Mouse (Mus musculus) fibroblast of lung, adult 2 months (primary cell): ENCODE measurements at regions not wholly inside any gene's neighbourhood (a gene's known extent, or its start where the extent isn't known, plus 50 kb on each side); places are given as distances from the start of the nearest gene placed in this dataset.

ENCODE experiments used
- DNase-seq: peaks from one replicate; pipeline ENCODE4 v3.0.0-alpha.2; 2011; ENCODE audit warnings: low read depth

- DNase-seq = peak; percentile 18
These were observed 158.1 kb upstream of the Rreb1 start for GRCm38 (mm10) chr13:37619841-37620725.

- no peak for DNase-seq
These were observed 156.7 kb upstream of the Rreb1 start for GRCm38 (mm10) chr13:37621319-37622050.

GRCm38 (mm10) chr13:37622366-37623088 lies 155.7 kb upstream of the Rreb1 start:
- peak; percentile 43 for DNase-seq

- no peak for DNase-seq
These were observed 153.5 kb upstream of the Rreb1 start for GRCm38 (mm10) chr13:37624741-37625140.

GRCm38 (mm10) chr13:37625532-37626235 lies 152.5 kb upstream of the Rreb1 start:
- no peak for DNase-seq

DNA sequence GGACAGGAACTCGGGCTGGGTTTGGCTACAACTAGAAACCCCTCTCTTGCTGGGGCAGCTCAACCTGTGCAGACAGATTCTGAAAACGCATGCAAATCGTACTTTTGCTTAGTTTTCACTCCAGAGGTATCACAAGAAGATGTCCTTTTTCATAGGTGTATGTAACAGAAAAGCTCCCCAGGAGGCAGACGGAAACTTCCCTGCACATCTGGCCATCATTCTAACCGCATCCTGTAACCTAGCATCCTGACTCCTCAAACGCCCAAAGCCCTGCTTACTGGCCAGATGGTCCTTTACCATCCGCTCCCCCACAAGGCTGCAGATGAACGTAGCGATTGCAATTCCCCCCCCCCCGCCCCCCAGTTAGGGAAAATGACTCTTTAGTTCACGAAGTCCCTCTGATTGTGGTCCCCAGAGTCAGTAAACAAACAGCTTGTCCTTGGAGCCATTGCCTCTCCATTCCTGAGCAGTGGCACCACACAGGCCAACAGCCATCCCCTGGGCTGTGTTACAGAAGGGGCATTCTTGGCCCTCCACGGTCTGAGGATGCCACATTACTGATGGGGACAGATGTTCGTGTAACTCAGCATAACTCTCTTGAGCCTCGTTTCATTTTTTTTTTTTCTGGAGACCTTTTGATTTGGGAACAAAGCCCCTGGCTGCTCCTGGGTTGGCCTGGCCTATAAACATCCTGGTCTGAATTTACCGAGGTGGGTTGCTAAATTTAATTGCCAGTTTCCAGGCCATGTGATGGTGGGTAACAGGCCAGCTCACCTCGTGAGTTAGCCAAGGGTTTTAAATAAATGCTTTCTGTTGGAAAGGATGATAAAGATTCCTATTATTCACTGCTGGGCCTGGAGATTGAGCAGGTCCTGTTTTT lies 149.6 kb upstream of the Rreb1 start:
- no peak for DNase-seq

GRCm38 (mm10) chr13:37629271-37629899 lies 148.8 kb upstream of the Rreb1 start:
- peak; percentile 70 for DNase-seq

DNA sequence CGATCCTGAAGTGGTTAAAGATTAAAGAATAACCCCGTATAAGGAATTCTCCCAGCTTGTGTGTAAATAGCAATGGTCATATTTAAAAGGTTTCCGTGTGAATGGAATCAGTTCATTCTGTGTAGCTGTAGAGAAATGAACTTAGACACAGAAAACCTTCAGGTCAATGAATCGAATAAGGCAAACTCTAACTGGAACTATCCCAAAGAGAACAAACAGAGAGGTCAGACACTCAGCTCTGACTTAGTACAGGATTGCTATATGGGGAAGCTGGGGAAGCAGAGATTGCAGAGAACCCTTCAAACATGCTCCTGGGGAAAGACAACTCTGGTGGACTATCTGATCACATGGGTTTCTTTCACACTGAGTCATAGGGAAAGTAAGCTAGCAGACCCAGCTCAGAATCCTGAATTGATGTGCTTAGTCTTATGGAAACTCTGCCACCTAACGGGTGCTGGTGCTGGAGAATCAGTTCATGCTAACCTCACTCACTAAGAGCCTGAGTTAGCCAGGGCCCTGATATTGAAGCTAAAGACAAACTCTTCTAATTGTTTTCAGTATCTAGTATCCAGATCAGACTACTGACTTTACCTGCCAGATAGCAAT lies 145.3 kb upstream of the Rreb1 start:
- no peak for DNase-seq

DNA sequence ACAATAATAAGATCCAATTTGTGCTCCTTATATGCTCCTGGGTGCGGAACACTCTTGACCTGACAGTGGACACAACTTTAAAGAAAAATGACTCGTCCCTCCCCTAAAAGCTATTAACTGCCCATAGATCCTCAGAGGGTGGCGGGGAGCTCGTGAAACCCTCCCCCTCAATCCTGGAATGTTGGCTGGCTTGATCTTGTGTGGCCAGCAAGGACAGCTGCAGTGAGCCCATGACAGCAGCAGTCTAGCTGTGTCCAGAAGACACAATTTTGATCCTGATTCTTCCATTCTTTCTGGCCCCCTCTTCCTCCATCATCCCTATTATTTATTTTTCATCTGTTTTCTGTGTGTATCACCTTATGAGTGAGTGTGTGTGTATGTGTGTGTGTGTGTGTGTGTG lies 141.8 kb upstream of the Rreb1 start:
- no peak for DNase-seq

- no peak for DNase-seq
These were observed 141.0 kb upstream of the Rreb1 start for GRCm38 (mm10) chr13:37637151-37637550.

- DNase-seq = no peak
These were observed 140.1 kb upstream of the Rreb1 start for GRCm38 (mm10) chr13:37638071-37638511.

DNA sequence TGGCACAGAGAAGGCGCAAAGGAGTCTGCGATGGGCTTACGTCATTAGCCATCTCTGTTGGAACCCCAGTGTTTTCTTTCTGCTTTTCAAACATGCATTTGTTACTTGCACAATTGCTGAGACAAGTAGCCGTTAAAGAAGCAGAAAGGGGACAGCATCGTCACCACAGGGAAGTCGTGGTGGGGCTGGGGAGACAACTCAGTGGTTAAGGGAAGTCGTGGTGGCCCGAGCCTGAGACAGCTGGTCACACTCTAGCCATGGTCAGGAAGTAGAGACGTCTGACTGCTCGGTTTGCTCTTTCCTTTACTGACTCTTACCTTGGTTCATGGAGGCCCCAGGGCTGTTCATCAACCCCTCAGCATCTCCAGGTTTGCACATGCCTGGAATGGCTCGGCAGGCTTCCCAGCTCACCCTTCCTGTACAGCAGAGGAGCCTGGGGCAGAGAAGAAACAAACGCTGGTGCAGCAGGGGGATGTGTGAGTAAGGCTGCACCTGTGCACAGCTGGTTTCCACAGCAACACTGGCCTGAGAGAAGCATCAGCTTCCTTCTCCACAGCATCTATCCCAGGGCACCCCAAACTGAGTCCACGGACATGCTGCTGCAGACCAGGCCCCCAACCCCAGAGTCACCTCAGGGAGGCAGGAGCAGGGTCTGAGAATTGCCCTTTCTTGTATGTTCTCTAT lies 135.6 kb upstream of the Rreb1 start:
- no peak for DNase-seq

DNA sequence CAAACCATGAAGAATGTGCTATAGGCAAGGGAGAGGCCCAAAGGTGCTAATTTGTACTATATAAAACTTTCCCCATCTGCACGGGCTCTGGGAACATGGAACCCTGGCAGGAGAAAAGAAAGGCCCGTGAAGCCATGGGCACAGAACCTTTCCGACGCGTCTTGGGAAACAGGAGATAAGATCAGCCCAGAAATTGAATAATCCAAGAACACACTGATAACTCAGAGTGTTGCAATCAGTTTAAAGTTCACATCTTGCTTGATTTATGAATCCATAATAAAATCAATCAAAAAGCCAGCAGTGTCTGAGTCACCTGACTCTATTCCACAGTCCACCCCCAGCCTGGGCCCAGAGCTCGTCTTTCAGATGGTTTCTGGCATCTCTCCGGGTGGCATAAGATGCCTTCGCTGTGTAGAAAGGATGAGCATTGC lies 133.4 kb upstream of the Rreb1 start:
- peak; percentile 18 for DNase-seq

- no peak for DNase-seq
These were observed 128.6 kb upstream of the Rreb1 start for GRCm38 (mm10) chr13:37649467-37650080.

GRCm38 (mm10) chr13:37651221-37651946 lies 126.8 kb upstream of the Rreb1 start:
- DNase-seq = no peak

GRCm38 (mm10) chr13:37654651-37655050 lies 123.5 kb upstream of the Rreb1 start:
- no peak for DNase-seq

GRCm38 (mm10) chr13:37657248-37657647 lies 121.0 kb upstream of the Rreb1 start:
- DNase-seq = no peak

DNA sequence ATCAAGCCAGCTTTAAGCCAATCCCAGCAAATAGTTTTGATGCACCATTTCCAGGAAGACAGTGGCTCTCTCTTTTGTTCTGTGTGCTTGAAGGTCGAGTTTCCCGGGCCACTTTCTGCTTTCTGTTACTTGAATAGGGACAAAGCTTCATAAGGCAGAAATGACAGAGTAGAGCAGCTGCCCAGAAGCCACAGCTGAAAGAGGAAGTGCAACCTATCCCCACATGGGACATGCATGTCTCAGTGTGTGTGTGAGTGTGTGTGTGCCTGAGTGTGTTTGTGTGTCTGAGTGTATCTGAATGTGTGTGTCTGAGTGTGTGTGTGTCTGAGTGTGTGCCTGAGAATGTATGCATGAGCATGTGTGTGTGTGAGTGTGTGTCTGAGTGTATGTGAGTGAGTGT lies 120.2 kb upstream of the Rreb1 start:
- DNase-seq = no peak
